Mouse (Mus musculus) E14TG2a.4 (cell line): ENCODE results near the gene Arpc4.

Experiments used
- CTCF ChIP-seq: conservative IDR thresholded peaks from 2 replicates; pipeline ENCODE4 v1.5.1; 2014; ENCODE audit warnings: low read length
- POU5F1 ChIP-seq: IDR thresholded peaks from 2 replicates; pipeline ENCODE4 v1.6.1; 2014; ENCODE audit warnings: low read length, borderline replicate concordance

GRCm38 (mm10) chr6:113396270-113397030 lies 18.5 kb downstream of the Arpc4 start:
- no peak for TF ChIP-seq CTCF
- TF ChIP-seq POU5F1: no peak
